Mouse (Mus musculus) ES-CJ7 (cell line): Measurements from ENCODE around the gene Foxn3.
A peak's percentile ranks its signal among the peaks of the same experiment; 100 is the strongest.
"Not testable (repeated sequence)": the region's sequence is repeated elsewhere in the genome, so short reads cannot be mapped to it uniquely, and the experiment has no call there.

Experiments
- DNase-seq: peaks from one replicate; pipeline ENCODE4 v3.0.0; 2011; ENCODE audit warnings: low read depth, low spot score

Foxn3 gene

DNA sequence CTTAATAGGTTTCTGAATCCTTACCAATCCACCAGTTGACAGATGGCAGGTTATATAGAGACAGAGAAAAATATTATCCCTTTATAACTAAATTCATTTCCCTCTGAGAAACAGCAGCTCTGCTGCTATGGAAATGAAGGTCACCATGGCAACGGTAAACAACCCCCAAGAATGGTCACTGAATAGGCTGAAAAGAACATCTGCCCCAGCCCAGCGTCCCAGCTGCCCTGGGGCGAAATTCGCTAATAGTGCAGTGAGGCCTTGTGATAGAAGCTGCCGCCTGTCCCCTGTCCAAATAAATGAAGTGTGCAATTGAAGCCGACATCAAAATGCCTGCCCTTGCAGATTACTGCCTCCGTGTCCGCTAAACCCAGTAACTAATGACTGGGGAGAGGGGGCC, 343.0 kb downstream of the Foxn3 start:
- peak; percentile 10 for DNase-seq

DNA sequence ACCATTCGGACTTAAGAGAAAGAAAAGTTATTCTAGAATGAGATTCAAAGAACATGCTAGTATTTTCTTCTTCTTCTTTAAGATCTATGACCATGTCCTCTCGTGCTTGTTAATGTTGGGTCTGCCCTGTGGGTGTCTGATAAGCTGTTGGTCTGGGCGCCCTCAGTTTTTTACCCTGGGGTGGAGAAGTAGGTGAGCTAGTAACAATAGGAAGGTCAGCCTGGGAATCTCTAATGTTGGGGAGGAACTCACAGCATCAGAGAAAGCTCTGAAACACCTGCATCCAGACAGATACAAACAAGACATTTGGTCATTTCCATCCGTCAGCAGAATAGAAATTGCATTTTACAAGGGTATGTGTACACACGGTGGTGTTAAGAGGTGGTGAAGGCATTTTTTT, 343.6 kb downstream of the Foxn3 start:
- no peak for DNase-seq

DNA sequence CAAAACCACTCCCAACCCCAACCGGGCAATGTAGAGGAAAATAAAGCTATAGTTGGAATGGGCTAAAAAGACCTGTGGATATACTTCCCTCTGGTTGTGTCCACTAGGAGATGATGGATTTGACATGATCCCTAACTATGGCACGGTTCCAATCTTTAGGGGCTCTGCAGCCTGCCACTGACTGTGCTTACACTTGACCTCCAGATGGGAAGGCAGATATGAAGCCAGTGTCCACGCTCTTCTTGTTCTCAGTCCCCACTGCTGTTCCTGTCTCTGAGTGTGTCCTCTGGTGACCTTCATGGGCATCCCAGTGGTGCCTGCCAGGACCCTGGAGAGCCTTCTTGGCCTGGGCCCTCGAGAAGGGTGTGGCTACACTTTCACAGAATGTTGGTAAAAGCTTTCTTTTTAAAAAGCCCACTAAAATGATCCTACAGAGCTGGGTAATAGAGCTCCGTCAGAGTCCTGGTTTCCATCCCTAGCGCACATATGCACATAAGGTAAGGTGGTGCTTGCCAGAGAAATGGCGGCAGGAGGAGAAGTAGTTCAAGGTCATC, 346.2 kb downstream of the Foxn3 start:
- no peak for DNase-seq

DNA sequence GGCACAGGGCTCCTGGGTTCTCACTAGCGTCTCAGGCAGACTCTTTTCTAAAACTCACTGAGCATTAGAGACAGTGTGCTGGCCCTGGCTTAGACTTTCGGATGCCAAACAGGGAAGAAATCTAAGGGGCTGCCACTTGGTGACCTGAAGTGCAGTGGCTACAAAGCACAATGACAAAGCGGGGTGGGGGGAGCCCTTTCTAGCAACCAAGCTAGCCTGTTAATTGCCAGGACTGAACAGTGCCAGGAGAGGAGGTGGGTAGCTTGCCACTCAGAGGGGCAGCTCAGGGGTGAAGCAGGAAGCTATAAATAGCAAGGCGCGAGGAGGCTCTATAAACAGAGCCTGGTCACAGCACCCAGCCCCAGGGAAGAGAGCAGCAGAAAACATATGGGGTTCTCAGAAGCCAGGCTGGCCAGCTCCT, 347.0 kb downstream of the Foxn3 start:
- DNase-seq: no peak

DNA sequence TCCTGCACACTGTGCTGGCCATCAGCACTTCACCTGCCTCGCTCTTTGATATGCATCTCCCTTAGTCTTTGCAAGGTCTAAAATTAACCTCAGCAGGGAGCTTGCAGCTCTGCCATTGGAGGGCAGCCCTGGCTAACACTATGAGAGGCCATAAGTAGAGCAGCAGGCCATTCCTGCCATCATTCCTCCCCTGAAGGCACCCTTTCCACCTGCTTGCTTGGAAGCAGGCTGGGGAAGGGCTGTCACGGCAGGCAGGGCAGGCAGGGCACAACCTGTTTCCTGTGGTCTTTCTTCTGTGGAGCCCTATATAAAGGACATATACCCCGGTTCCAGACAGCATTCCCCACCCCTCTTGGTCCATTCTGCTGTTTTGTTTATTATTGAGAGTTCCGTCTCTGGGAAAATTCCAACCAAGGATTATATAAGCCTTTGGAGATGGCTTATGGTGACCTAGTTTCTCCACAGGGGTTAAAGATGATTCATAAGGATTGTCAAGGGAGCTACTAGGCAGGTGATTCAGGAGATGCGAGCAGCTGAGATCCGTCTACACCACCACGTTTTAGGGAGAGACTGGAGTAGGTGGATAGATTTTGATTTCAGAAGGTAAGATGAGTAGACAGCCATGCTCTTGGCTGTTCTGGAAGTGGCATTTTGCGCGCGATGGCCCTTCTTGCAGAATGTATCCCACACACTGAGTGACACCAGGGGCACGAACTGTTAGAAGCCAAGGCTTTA, 347.7 kb downstream of the Foxn3 start:
- DNase-seq: no peak

DNA sequence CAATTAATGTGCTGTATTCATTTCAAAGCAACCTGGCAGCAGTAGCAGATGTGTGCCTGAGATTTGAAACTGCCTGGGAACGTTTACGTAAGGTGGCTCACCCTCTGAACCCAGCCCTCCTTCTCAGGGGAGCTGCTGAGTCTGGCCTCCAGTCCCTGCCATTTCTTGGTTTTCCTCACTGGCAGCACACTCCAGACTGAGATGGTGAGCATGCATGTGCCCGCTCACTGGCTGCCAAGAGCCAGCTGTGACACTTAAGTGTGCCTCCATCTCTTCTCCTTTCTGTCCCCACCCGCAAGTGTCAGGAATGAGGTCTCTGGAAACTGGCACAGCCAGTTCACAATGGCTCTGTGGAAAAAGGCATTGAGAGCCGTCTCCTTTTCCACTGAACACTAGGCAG, 349.3 kb downstream of the Foxn3 start:
- no peak for DNase-seq

DNA sequence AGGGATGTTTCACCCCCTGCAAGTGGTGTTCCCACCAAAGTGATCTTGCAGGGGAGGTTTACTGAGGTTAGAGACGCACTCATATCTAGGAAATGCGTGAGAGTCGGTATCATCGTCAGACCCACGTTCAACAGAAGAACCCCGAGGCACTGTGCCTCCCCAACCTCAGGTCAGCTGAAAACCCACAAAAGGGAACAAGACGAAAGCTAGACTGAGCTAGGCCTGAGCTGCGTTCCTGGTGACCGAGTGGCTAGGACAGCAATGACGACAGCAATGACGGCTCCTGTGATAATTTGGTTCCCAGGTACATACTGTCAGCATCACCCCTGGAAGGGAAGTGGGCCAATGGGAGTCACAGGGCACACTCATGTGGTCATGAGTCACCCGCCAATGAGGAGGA, 350.2 kb downstream of the Foxn3 start:
- DNase-seq: no peak

DNA sequence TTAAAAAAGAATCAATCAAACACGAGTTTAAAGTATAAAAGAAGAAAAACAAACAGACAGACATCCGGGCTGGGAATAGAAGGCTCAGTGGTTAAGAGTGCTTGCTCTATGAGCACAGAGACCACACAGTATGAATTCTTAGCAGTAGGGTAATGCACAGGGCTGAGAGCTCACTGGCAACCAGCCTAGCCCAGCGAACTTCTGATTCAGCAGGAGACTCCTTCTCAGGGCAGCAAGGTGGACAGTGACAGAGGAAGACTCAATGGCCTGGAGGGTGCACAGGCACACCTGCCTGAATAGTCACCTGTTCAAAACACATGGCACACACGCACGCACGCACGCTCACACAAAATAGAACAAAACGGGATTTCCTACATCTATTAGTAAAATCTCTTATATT, 353.6 kb downstream of the Foxn3 start:
- DNase-seq: no peak

DNA sequence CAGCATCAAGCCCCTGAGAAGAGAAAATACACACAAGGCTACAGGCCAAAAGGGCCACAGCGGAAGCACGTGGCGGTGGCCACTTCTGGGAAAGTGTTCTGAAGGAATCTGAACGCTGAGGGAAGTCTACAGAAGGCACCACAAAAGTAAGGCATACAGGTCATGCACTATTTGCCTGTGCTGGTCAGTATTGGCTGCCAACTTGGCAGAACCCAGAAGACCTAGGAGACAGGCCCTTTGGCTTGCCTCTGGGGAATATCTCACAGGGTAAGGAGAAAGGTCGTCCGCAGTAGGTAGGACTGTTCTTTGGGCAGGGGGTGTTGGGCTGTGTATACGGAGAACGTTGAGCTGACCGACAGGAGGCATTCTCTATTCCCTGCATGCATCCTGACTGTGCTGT, 355.1 kb downstream of the Foxn3 start:
- no peak for DNase-seq

DNA sequence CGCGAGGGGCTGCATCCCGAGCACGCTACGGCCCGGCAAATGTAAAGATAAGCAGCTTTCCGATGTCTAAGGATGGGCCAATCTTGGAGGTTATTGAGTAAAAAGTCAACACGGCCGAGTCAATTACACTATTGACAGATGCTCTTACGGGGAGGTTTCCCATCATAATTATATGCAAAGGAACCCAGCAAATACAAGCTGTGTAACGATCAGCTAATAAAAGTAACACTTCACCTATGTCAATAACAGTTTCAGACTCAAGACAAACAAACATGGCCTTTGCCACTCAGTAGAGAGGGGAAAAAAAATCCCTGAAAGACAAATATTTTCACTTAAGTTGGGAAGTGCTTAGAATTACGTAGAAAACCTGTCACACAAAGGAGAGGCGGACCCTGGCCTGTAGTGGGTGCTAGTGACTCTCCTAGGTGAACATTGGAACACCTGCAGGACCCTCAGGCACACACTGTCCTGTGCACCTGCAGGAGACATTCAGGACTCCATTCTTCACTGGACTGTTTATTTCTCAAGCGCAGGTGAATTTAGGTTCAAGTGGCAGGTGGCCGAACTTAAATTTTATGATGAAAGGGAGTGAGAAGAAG, 356.3 kb downstream of the Foxn3 start:
- no peak for DNase-seq

DNA sequence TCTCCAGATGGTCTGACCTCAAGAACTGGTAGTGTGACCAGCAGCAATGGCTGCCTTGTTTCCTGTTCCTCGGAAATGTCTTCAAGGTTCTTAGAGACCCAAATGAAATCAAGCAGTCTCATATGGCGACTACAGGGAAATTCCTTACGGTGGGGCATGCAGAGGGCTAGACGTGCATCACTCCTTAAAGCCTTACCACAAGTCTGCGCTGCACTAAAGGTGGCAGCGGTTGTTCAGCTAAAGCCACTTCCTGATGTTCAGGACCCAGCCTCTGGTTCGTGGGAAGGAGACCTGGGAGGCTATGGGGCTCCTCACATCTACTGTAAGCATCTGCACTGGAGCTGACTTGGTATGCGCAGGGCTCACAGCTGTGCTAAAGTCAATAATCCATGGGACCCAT, 357.6 kb downstream of the Foxn3 start:
- no peak for DNase-seq

DNA sequence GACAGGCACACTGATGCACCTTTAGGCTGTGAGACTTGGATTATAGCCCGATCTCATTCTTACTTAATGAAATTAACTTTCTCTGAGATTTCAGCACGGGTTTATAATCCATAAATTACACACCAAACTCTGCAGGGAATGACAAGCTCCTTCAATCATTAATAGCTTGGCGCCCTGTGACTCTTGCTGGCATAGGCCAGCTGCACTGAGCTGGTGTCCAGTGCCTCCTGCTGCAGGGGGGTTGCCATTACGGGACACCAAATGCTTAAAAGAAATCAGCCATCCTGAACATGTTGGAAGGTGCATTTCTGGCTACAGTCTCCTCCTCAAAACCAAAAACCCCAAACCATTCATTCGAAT, 364.3 kb downstream of the Foxn3 start:
- DNase-seq: no peak

DNA sequence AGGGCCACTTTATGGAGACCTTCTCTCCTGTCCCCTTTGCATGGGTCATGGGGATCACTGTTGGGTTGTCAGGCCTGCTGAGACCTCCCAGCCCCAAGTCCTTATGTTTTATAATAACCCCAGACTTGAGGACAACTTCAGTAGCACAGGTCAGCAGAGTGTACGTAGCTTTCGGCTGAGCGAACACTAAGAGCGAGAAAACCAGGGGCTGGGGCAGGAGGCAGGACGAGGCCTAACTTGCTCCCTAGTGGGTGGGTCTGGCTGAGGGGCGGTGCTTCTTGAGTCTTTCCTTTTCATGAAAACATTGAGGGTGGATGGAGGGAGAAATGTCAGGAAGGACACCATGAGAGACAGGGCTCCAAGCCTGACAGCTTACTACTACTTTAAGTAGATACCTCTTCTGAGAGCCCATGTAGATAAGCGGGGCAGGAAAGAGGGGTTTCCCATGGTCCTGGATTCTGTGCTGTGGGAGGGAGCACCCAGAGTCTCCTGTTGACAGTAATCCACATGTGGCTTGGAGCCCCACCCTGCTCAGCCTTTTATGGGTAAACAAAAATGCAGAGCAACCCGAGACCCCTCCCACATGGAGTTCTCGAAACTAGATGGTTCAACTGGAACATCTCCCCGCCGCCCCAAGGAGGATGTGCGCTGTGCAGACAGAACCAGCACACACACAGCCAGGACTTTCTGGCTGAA, 364.8 kb downstream of the Foxn3 start:
- DNase-seq: no peak

DNA sequence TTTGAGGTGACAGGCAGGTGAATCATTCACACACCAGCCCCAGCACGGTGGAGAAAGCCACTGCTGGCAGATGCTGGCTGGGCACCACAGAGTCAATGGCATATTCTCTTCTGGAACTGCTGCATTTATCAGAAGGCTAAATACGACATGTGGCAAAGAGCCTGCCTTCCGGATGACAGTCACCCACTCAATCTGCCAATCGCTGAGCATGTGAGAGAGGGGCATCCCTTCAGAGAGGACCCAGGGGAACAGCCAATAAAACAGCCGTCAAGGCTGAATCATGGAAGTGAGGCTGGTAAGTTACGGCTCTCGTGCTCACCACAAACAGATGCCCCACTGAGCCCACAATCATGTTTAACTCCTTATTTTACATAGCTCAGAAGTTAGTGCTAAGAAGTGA, 366.4 kb downstream of the Foxn3 start:
- no peak for DNase-seq

DNA sequence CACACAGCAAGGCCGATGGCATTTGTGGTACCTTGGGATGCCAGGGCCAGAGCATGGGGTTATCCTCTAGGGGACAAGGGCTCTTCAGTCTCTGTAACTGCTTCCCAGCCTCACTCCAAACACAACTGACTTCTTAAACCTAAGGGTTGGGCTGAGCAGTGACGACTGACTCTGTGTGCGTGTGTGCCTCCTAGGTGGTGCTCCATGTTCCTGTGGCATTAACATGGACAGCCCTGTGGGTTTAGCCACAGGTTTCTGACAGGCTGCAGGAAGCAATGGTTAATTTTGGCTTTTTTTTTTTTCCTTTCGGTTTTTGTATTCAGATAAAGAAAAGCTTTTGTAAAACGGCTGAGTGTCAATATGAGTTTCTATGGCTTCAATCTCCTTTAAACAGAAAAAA, 367.7 kb downstream of the Foxn3 start:
- no peak for DNase-seq

DNA sequence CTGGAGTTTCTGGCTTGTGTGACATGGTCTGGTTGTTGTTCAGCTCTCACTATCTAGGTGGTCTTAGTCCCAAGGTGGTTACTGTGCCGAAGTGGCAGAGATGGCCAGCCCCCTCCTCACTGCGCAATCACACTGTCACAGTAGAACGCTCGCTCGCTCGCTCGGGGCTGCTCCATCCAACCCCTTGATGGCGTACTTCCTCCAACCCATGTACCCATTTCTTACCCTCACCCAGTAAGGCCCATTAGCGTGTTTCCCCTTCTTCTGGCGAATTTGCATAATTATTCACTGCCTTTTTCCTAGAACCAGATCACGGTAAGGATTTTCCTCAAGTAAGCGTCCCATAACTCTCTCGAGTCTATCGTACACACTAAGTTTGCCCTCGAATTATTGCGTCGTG, 369.3 kb downstream of the Foxn3 start:
- not testable (repeated sequence) for DNase-seq

DNA sequence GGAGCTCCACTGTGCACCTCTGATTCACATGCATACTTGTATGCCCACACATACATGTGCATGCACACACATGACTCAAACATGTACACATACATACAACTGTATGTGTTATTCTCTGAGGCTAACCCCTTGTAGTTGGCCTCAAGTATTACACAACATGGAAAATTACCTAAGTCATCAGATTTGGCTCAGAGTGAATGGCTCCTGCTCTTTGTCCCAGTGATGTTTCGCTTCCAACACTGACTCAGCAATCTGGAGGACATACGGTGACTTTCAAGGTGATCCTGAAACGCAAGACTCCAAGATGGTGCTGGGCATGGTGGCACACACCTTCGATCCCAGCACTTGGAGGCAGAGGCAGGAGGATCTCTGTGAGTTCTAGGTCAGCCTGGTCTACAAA, 375.7 kb downstream of the Foxn3 start:
- no peak for DNase-seq

DNA sequence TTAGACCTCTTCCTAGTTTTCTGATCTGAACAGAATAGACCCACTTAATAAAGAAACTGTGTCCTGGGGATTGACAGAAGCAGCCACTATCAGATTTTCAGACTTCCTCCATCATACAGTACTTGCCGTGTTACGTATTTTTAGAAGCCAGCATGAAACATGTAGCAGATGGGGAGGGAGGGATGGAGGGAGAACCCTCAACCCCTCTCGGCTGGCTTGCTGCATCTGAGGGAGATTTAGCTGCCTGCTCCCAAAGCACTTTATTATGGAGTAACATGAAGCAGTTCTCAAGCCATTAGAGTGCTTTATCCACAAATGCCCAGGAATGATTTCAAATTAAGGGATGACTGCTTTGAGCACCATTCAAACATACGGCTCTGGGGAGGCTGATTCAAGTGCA, 377.1 kb downstream of the Foxn3 start:
- no peak for DNase-seq

DNA sequence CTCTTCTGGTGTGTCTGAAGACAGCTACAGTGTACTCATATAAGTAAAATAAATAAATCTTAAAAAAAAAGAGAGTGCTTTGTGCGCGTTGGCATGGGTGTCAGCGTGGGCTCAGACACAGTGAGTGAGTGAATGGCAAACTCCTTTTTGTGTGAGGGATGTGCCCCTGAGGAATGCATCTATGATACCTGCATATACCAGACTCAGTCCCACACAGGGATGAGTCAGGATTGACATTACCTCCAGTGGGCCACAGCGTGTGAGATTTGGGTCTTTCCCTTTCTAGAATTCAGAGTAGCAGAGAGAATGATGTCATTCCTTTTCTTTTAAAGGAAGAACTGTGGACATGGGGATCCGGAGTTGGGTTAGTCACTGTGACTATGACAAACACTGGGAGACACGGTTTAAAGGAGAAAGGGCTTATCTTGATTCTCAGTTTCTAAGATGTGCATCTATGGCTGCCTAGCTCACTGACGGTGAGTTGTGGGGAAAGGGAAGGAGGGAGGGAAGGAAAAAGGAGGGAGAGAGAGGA, 380.1 kb downstream of the Foxn3 start:
- DNase-seq: no peak

DNA sequence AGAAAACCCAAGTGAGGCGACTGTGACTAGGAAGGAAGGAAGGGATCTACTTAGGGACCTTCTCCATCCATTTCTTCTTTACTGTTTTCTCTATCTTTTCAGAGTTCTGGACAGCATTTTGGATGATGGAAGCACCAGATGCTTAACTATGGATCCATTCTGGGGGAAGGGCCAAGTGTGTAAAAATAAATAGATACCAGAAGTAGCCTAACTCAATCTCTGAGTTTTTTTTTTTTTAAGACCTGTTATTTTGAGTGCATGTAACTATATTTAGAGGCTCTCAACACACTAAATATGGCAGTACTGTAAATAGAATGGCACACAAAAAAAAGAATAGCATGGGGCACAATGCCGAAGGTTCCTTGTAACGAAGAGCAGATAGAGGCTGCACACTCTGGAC, 381.0 kb downstream of the Foxn3 start:
- DNase-seq: no peak

DNA sequence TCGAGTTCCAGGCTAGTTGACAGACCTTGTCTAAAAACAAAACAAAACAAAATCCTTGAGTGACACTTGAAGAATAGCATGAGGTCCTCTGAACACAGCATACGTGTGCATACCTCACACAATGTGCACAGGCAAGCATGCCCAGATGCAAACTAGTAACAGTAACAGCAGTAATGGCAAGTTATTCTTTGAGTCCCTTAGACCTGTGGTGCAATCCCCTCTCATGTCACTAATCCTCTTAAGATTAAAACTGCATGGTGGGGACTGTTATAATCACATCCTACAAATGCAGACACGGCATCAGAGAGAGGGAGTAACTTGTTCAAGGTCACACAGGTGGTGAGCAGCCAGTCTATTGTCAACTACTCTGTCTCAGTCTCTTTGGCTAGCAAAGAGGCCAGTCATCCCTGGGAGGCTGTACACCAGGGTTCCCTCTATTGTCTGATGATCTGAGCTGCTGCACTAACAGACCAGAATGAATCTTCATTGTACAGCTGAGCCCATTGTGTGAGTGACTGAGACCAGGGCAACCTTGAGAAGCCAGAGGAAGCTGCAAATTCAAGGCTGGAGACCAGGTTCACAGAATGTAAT, 383.1 kb downstream of the Foxn3 start:
- DNase-seq: no peak

DNA sequence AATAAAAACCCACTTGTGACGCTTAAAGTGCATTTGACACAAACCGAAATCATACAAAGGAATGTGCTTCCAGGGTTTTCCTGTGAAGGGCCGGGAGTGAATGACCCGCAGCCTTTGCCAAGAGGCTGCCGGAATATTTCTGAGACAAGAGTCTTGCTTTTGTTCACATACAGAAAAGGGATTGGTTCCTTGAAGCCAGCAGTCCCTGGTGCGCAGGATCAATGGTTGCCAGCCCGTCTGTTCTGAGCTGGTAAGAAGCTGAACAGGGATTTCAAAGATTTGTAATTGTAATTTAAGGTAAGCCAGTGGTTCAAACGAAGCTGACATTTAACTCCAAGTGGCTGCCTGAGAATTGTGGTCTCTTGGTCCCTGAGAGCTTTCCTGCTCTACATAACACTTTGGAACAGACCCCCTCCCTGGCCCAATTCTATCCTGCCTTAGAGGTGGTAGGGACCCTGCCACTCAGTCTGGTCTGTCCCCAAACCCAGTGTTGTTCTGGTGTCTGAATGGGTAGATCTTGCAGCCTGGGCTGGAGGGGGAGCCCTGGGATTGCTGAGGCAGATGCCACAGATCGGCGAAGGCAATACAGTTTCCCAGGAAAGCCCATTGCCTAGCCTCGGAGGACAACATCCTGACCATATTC, 388.3 kb downstream of the Foxn3 start:
- DNase-seq: no peak
